Mouse (Mus musculus): Measurements from ENCODE around the gene Fgr.
A peak's percentile ranks its signal among the peaks of the same experiment; 100 is the strongest.

The Fgr gene

DNA sequence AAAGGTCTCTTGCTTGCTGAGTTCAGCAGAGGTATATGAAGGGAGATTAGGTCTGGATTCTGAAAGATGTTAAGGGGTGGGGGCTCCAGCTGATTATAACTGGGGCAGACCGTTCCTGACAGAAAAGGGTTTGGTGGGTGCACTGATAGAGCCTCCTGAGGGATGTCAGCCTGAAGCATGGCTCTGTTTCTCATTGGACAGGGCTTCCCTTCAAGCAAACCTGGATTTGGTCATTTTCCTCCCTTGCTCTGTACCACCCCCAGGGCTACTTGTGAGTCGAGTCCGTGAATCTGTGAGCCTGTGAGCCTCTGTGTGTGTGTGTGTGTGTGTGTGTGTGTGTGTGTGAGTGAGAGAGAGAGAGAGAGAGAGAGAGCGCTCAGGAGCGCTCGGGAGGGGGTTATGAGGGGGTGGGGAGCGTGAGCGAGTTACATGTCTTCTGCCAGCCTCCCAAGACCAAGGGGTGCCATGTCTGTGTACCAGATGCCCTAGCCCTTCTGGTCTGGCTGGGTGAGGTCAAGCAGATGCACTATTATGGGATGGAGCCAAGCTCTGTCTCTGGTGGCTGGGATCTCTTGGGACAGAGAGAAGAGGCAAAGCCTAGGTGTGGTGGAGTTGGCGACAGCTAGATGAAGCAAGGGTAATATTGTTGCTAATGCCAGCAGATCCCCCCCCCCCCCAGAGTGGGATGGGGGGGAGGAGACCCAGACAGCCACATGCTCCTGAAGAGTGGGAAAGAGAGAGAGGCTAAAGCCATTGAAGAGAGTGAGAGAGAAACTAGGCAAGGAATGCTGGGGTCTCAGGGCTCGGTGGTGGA is 41.2 kb downstream of the Fgr start:
- no peak for DNase-seq (ENCODE audit: low read depth, low spot score)

DNA sequence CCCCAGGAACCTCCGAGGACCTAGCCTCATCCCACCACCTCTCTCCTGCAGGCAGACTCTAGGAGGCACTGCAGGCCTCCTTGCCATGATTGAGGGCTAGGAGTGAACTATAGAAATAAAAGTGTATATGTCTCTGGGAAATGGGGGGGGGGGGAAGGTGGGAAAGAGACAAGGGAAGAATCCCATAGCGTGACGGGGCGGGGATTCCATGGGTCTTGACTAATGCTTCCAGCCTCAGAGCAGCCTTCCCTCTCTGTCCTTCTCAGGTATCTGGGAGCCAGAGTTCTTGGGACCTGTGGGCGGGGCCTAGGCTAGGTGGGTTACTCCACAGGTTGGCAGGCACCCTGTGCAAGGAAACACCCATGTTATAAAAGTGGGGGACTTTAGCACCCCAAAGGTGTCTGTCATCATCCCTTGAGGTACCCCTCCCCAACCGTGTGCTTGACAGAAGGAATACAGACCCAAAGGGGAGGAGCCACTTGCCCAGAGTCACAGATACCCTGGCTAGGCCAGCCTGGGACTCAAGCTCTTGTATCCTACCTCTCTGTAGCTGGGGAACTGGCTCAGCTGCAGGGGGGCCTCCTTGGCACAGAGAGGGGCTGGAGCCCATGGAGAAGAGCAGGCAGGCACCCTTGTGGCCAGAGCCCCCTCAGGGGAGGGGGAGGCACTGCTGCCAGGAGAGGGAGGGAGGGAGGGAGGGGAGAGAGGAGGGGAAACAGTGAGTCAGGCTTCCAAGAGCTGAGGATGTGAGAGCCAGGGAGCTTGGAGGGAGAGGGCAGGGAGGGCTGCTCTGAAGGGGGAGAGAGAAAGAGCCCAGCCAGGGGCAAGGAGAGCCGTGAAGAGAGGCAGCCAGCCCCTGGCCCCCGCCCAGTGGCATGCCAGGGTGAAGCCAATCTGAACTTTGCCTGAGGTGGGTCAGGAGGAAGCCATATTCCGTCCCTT is 42.1 kb downstream of the Fgr start:
- no peak for DNase-seq (ENCODE audit: low read depth, low spot score)

DNA sequence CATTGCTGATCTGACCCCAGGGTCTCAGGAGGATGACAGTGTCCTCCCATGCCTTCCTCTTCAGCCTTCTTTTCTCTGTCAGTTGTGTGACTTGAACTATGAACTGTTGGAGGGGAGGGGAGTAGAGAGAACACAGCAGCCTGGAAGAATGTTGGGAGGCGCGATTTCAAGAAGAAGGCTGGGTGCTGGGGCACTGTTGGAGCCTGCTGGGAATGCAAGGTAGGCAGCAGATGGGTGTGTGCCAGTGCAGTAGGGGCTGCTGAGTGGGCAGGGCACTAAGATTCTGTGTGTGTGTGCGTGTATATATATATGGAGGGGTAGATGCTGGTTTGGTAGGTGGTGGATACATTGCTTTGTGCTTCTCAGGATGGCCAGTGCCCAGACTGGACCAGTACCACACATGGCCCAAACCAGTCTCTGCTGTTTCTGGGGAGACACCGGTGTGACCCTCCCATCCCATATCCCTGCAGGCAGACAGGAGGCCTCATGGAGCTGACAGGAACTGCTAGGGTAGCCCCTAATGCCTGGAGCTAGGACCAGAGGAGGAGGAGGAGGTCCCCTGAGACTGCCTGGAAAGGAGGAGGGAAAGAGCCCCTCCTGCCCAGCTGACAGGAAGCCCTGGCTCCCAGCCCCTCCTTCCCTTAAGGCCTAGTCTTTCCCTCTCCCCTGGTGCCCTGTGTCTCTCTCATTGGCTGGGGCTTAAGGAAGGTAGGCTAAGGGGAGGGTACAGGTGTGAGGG is 43.0 kb downstream of the Fgr start:
- DNase-seq (ENCODE audit: low read depth, low spot score) = no peak

DNA sequence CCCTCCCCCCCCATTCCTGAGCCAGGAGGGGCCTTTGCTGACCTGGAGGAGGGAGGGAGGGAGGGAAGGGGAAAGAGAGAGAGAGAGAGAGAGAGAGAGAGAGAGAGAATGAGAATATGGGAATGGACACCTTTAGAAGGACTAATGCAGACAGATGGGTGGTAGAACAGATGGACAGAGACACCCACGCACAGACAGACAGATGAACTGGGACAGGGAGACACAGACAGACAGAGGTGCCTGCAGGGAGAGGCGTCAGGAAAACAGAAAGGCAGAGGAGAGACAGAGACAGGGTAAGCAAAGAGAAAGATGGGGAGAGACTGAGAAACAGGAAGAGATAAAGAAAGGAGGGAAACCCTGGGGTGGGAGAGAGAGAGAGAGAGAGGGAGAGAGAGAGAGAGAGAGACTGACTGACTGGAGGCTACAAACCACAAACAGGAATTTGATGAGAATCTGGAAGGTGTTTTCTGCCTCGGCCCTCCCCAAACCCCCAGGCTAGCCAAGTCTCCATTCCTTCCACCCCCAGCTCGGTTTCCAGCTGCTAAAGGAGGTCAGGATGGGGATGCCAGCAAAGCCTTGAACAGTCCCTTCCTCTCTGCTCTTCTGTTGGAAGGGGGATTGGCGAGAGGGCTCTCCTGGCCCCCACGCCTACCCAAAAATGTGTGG is 43.8 kb downstream of the Fgr start:
- DNase-seq (ENCODE audit: low read depth, low spot score) = no peak

DNA sequence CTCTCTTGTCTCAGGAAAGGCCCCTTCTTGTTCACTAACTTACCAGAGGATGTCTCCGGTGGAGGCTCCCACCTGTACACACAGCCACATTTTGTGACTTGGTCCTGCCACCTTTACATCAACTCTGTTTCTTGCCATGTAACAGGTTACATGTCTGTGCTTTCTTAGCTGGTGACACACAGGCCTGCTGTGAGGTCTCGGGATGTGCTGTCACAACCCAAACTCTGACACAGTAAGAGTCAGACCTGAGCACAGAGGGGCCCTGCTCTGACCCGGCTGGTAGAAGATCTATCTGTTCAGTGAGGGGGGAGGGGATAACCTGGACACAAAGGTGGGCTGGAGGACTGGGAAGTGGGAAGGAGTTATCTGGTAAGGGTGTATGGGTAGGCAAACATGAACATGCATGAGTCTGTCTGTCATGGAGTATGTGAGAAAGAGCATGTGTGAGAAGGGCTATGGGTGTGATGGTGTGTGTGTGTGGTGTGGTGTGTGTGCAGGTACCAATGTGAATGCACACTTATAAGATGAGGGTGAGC is 44.4 kb downstream of the Fgr start:
- no peak for DNase-seq (ENCODE audit: low read depth, low spot score)

DNA sequence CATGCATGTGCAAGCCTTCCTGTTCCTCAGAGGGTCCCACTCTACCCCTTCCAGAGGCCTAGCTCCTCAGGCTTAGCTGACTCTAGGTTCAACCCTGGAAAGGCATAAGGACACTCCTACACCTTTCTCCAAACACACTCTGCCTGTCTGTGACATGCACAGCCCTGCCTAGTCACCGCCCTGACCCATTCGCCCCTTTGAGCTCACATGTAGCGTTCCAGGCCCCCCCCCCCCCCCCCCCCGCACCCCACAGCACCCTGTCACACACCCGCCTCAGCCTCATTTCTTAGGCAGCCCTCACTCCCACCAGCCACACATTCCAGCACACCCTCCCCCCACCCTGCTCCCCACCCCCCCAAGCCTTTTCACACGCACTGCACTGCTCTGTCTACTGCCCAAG is 46.8 kb downstream of the Fgr start:
- no peak for DNase-seq (ENCODE audit: low read depth, low spot score)

DNA sequence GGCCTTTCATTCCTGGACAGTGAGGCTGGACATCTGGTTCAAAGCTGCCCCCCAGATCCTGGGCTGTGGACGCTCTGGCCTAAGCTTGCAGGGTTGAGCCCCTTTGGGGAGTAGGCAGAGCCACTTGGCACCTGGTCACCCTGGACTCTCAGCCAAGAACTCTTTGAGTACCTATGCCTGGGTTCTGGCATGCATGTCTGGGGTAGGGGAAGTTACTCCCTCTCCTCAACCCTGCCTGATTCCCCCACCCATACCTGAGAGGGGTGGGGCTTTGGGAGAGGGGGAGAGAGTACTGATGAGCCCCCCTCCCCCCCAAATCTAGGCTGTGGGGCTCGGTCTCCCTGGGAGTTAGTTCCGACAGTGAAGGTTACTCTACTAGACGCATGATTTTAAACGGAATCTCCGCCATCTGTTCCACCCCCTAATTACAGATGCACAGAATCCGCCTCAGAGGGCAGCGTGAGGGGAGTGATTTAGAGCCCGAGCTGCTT is 47.3 kb downstream of the Fgr start:
- DNase-seq (ENCODE audit: low read depth, low spot score) = no peak

DNA sequence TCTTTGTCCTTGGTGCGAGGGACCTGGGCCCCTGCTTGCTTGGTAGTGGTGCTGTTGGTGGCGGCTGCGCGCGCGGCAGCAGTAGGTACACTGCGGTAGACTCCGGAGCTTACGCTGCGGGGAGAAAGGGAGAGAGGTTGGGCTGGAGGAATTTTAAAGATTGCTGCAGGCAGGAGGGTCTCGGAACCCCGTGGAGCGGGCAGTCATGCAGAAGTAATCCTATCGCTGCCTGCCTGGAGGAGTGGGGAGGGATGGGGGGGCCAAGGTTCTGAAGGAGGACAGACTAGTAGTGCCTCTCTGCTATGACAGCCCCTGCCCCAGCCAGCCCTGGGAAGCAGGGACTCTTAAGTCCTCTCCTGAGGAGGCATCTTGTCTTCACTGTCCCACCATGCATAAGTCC is 48.3 kb downstream of the Fgr start:
- peak; percentile 76 for DNase-seq (ENCODE audit: low read depth, low spot score)

DNA sequence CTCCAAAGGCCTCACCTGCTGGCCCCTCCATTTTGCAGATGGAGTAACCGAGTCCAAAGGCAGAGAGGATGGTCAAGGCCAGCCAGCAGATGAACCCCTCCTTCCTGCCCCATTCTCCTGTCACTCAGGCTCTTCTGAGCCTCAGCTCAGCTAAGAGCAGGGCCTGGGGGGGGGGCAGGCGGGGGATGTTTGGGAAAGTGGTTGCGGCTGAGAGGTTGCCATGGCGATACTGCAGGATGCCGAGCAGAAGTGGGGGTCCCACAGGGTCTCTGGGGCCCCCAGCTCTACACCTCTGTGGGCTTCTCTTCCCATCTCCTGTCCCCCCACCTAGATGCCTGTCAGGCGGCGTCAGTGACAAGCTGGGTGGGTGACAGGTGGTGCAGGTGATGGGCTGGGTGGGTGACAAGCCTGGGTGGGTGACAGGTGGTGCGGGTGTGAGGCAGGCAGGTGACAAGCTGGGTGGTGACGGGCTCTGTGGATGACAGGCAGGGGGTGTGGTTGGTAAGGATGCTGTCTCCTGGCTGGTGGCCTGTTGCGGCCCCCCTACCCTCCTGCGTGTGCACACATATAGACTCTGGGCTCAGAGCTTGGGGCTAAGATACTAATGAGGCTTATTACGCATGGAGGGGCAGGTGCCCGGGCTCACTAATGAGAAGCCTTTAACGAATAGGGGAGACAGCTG is 49.2 kb downstream of the Fgr start:
- no peak for DNase-seq (ENCODE audit: low read depth, low spot score)

DNA sequence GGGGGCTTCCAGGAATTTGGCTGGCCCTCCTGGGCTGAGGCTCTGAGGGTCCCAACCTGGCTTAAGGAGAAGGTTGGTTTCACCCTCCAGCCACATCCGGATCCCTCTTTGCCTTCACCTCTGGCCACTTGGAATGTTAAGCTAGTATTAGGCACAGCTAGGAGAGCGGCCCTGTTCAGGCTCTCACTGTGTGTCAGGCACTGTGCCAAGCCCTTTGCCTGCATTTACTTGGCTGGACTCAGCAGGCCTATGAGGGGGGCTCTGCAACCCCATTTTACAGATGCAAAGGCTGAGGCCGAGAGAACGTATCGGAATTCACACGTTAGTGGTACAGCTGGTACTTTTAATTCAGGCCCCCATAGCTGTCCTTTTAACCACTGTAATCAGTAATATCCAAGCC is 49.7 kb downstream of the Fgr start:
- DNase-seq (ENCODE audit: low read depth, low spot score) = no peak

DNA sequence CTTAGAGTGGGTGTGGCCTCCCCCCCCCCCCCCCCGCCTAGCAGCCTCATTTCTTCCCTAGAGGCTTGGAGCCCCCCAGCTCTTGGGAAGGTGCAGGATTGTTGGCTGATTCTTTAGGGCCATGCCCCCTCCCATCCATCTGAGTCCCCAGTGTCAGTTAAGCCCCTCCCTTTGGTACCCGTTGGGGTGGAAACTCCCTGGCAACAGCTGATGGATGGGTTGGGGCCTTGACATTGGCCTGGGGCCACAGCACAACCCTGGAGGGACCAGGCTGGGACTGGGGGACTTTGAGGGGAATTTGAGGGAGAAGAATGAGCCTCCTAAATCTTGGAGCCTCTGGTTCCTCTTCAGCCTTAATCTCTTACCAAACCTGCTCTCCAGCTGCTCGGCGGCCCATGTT is 50.5 kb downstream of the Fgr start:
- DNase-seq (ENCODE audit: low read depth, low spot score) = no peak

DNA sequence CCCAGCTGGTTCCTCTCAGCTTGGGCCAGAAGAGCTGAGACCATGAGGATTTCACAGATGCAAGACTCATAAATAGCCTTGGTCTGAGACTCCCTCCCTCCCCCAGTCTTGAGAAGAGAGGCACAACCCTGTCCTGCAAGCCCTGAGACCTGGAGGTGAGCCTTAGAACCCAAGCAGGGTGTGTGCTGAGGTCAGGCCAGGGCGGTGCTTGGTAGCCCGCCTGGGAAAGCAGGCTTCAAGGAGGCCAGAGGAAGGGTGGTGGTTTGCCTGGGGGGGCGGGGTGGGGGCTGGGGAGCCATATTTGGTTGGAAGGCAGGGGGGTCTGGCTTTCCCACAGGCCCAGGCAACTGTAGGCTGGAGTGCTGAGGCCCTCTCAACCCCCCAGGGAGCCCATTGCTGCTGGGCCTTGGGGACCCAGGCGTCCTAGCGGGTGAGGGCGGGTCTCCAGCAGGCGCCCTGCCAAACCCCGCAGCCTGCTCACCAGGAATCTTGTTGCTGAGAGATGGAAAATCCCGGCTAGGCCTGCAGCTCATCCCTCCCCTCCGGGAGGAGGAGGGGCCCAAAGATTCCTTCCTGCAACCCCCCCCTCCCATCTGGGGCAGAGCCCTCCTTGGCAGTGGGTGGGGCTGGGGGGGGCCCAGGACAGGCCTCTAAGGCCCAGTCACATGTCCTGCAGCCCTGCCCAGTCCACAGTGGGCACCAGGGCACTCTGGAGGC is 51.2 kb downstream of the Fgr start:
- no peak for DNase-seq (ENCODE audit: low read depth, low spot score)

DNA sequence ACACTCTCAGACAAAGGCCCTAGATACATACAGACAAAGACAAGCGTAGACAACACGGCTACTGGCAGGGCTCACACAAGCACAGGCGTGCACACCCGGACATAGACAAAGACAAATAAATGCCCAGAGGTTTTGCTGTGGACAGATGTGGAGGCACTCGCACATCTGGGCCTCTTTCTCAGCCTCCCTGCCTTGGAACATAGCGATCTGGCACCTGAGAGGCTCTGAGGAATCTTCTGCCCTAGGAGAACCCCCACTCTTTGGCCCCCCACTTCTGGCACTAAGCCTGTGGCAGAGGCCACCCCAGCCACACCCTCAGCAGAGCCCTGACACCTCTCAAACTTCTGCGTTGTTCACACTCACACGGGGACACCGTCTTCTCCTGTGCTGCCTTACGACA is 52.4 kb downstream of the Fgr start:
- DNase-seq (ENCODE audit: low read depth, low spot score) = no peak

DNA sequence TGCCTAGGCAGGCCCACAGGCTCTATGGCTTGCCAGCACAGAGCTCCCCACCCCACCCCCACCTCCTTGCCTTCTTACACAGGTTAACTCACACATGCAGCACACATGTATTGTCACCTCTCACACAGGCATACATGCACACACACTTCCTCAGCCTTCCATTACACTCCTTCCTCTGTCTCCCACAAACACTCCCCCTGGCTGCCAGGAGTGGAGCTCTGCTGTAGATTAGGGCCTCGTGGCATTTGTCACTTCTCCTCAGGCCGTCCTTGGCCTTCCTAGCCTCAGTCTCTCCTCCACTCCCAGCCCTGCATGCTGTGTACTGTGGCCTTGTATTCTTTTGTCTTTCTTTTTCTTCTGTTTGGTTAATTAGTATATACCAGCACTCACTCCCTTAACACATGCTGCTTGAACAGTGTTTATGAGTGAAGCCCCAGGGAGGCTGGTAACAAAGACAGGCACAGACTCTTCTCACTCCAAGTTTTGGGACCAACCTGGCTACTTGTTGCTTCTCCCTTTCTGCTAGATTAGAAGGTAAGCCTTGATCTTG is 53.0 kb downstream of the Fgr start:
- no peak for DNase-seq (ENCODE audit: low read depth, low spot score)

DNA sequence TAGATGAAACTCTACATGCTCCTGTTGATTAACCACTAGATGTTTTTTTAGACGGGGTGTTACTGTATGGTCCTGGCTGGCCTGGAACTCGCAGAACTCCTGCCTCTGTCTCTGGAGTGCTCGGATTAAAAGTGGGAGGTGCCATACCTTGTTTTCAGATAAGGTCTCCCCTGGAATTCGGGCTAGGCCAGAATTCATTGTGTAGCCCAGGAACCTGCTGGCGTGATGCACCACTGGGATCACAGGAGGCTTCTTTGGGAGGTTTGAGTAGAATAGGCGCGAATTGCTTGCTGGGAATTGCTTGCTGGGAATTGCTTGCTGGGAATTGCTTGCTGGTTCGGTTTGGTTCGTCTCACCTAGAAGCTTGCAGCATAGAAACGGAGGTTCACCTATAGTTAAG is 53.8 kb downstream of the Fgr start:
- no peak for DNase-seq (ENCODE audit: low read depth, low spot score)

DNA sequence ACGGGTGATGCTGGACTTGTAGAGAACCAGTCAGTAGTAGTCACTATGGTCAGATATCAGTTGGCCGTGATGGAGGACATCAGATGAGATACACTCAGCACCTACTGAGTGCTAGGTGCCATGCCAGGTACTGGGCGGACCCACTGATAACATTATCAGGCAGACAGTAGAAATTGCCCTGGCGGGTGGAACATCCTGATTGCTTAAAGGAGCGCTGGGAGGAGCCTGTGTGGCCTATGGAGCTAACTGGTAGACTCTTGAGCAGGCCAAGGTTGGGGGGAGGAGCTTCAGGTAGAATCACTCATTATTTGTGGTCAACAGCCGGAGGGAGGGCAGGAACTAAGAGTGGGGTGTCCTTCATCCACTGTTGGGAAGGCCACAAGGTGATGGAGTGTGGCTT is 54.3 kb downstream of the Fgr start:
- DNase-seq (ENCODE audit: low read depth, low spot score) = no peak

DNA sequence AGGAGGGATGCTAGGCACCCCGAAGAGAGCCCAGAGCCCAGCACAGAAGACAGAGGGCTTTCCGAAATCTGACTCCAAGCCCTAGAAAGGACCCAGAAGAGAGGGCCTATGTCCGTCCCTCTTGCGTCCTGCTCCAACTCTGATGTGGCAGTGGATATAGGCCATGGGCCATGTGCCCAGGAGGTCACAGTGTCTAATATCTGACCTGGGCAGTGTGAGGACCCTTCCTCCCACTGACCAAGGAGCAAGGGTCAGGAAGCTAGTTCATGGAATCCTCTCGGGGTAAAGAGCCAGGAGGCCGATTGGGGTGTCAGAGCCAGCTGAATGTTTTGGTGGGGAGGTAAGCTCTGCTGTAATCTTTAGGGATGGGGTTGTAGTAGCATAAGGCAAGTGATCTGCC is 55.0 kb downstream of the Fgr start:
- DNase-seq (ENCODE audit: low read depth, low spot score) = no peak

DNA sequence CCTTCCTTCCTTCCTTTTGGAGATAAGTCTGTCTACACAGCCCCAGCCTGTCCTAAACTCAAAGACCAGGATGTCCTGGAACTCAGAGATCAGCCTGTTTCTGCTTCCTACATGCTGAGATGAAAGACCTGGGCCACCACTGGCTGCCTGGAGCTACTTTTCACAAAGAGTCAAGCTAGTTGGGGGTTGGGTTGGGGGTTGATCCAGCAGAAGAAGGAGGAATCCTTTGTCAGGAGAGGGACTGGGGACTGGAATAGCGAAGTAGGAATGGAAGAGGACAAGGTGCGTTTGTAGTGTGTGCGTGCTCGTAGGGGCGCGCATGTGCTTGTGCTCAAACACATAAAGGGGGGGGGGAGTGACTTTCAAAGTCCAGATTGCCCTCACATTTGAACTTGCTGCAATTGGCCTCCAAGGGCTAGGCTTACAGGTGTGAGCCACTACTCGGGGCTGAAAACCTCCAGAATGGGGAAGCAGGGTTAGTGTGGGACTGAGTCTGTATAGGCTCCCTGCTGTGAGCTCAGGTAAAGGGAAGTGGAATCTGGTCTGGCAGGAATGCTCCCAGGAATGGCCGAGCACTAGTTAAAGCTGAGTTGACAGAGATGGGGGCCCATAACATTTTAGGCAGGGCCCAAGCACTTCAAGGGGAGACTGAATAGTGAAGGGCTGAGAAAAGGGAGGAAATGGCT is 58.7 kb downstream of the Fgr start:
- DNase-seq (ENCODE audit: low read depth, low spot score) = no peak

DNA sequence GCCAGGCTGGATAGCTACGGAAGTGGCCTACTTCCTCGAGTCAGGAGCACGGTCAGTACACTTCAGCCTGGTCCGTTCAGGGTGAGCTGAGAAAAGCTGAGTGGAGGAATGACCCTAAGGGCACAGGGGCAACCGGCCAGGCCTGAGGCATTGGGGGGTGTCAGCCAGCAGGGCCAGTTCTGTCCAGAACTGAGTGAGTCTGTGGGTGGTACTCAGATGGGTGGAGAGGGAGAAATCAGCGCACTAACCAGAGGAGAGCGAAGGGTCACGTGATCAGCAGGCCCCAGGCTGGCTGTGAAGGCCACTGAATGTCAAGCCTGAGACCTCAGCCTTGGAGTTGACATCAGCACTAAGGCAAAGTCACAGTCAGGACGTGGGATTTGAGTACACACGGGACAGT is 60.6 kb downstream of the Fgr start:
- DNase-seq (ENCODE audit: low read depth, low spot score) = no peak
